In the genomic region with DNA sequence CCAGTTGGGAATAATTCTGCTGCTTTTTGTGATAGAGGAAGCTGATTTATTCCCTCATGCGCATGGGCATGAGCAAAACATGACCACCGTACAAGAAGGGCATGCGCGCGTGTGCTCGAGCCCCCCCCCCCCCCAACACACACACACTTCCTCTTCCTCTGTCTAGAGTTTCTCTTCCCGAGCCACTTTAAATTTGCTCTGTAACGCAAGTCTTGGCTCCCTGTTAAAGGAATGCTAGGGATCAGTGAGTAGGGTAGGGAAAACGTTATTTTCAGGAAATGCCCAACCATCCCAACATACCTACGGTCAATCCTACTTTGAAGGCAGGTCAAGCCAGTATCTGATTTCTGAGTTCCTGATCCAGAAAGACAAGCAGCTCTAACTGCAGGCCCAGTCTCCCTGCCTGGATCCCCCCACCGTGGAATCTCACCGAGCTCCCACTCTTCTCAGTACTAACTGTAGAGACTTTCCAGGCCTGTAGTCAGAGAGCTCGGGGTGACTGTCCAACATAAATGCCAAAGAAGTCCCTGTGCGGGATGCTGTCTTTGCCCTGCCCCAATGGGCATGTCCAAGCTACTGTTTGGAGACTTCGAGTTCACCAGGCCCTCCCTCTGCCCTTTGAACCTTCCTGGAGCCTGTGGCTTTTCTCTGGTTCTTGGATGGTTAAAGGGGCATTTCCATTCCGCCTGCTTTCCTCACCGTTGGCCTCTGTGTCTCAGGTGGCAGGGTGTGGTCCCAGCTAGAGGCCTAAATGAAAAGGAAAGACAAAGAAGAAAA, we compare ENCODE assay signal across 9 mouse cellular contexts. TPM values are rescaled to one million over a fixed set of nuclear protein-coding genes. Genes with fewer than 3 reads are reported as not detected.
DNase-seq lines count a peak whose midpoint lies in the region; ATAC-seq lines count a peak whose summit lies in the region.
"Had no signal": no experiment of that assay in that cellular context is flagged by ENCODE, and none has a peak within 500 bp of the region (broad histone marks: within the 10 kb centered on the region; RNA-seq: fewer than 3 reads in every experiment).

No protein-coding gene starts in this region.

- H3K9me3 ChIP-seq in midbrain, embryonic 11.5 days (ENCODE audit: control insufficient read depth, low read length) = no peaks in the 10 kb centered on the region
- no peaks in the 10 kb centered on the region for H3K9me3 ChIP-seq in midbrain, embryonic 13.5 days
- H3K9me3 ChIP-seq in liver, embryonic 13.5 days (replicated peaks) = no peaks in the 10 kb centered on the region
- H3K9me3 ChIP-seq in heart, embryonic 11.5 days (replicated peaks; ENCODE audit: control insufficient read depth, low read length) = no peaks in the 10 kb centered on the region

- peak; percentile 75 for DNase-seq in midbrain, embryonic 11.5 days (ENCODE audit: low spot score, missing footprints)
- no peak for DNase-seq in liver, embryonic 13.5 days
- DNase-seq in thymus, postnatal 4 days = peak; percentile 38
- no peak for DNase-seq in frontal cortex, postnatal 25 days (ENCODE audit: low spot score in 2 of 2)
- no peak for DNase-seq in cerebellum, adult 11-12 months

- no peak for ATAC-seq in midbrain, embryonic 11.5 days (ENCODE audit: low FRiP score)
- no peak for ATAC-seq in midbrain, embryonic 13.5 days
- peak; percentile 87 for ATAC-seq in inflammation-experienced regulatory T-cells, adult 6 months
- no peak for ATAC-seq in liver, embryonic 13.5 days (ENCODE audit: low read depth)
- no peak for ATAC-seq in heart, embryonic 11.5 days (replicated peaks; ENCODE audit: insufficient number of reproducible peaks, low FRiP score, low TSS enrichment)

- H3K36me3 ChIP-seq in midbrain, embryonic 11.5 days (ENCODE audit: control insufficient read depth, insufficient read depth, low read length) = no peaks in the 10 kb centered on the region
- no peaks in the 10 kb centered on the region for H3K36me3 ChIP-seq in midbrain, embryonic 13.5 days
- H3K36me3 ChIP-seq in liver, embryonic 13.5 days = no peaks in the 10 kb centered on the region
- no peaks in the 10 kb centered on the region for H3K36me3 ChIP-seq in heart, embryonic 11.5 days (ENCODE audit: control insufficient read depth, insufficient read depth, low read length)

- H3K27ac ChIP-seq in midbrain, embryonic 11.5 days (ENCODE audit: low read depth, low read length) = no peak overlapping the region
- no peak overlapping the region for H3K27ac ChIP-seq in midbrain, embryonic 13.5 days
- no peak overlapping the region for H3K27ac ChIP-seq in liver, embryonic 13.5 days
- H3K27ac ChIP-seq in heart, embryonic 11.5 days (ENCODE audit: low read depth, low read length) = no peak overlapping the region

- 82% methylated on average over 17 of the region's 17 CpGs for WGBS in midbrain, embryonic 11.5 days
- 85% methylated on average over 17 of the region's 17 CpGs for WGBS in midbrain, embryonic 13.5 days
- 45% methylated on average over 17 of the region's 17 CpGs for WGBS in liver, embryonic 13.5 days (ENCODE audit: insufficient replicate concordance)
- WGBS in heart, embryonic 11.5 days (ENCODE audit: insufficient replicate concordance) = 80% methylated on average over 17 of the region's 17 CpGs

- H3K4me2 ChIP-seq in midbrain, embryonic 11.5 days = no peak overlapping the region
- no peak overlapping the region for H3K4me2 ChIP-seq in midbrain, embryonic 13.5 days (replicated peaks)
- H3K4me2 ChIP-seq in liver, embryonic 13.5 days = peak overlapping the region; percentile 29
- H3K4me2 ChIP-seq in heart, embryonic 11.5 days = no peak overlapping the region
- H3K4me2 ChIP-seq: lung, embryonic 14.5 days had no signal

- H3K9ac ChIP-seq in midbrain, embryonic 11.5 days (ENCODE audit: low read length) = no peak overlapping the region
- no peak overlapping the region for H3K9ac ChIP-seq in midbrain, embryonic 13.5 days (replicated peaks)
- no peak overlapping the region for H3K9ac ChIP-seq in liver, embryonic 13.5 days
- H3K9ac ChIP-seq in heart, embryonic 11.5 days (ENCODE audit: low read depth, low read length) = no peak overlapping the region
- H3K9ac ChIP-seq: lung, embryonic 14.5 days had no signal

- H3K4me1 ChIP-seq in midbrain, embryonic 11.5 days (ENCODE audit: control insufficient read depth, insufficient read depth, low read length) = no peaks in the 10 kb centered on the region
- no peaks in the 10 kb centered on the region for H3K4me1 ChIP-seq in midbrain, embryonic 13.5 days (replicated peaks)
- peaks cover 4% of the 10 kb centered on the region; the same call in 1 of the 2 replicates for H3K4me1 ChIP-seq in liver, embryonic 13.5 days (replicated peaks)
- no peaks in the 10 kb centered on the region for H3K4me1 ChIP-seq in heart, embryonic 11.5 days (ENCODE audit: control insufficient read depth, insufficient read depth, low read length)

- H3K4me3 ChIP-seq in midbrain, embryonic 11.5 days (ENCODE audit: low read depth, low read length) = no peak overlapping the region
- no peak overlapping the region for H3K4me3 ChIP-seq in midbrain, embryonic 13.5 days (replicated peaks)
- H3K4me3 ChIP-seq in liver, embryonic 13.5 days (replicated peaks) = no peak overlapping the region
- no peak overlapping the region for H3K4me3 ChIP-seq in heart, embryonic 11.5 days (ENCODE audit: low read depth, low read length)

- no peaks in the 10 kb centered on the region for H3K27me3 ChIP-seq in midbrain, embryonic 11.5 days (ENCODE audit: control insufficient read depth, insufficient read depth, low read length)
- no peaks in the 10 kb centered on the region for H3K27me3 ChIP-seq in midbrain, embryonic 13.5 days
- H3K27me3 ChIP-seq in liver, embryonic 13.5 days = no peaks in the 10 kb centered on the region
- no peaks in the 10 kb centered on the region for H3K27me3 ChIP-seq in heart, embryonic 11.5 days (ENCODE audit: control insufficient read depth, insufficient read depth, low read length)

RNA-seq across cellular contexts. Expression of a gene that starts 33.3 kb away (rescaled TPM):
- polyA plus RNA-seq in midbrain, embryonic 11.5 days (2014; fragmentation: Nextera tagmentation; extraction: Ambion mirVana) = 7.1 and 9.0 TPM in 2 replicates
- 2.8 and 3.6 TPM in 2 replicates for polyA plus RNA-seq in midbrain, embryonic 13.5 days (2015; fragmentation: Nextera tagmentation; extraction: Ambion mirVana)
- 1 to 10 TPM; 1.9 to 4.6 (median 2.0) TPM for polyA plus RNA-seq in inflammation-experienced regulatory T-cells, adult 6 months (2017; shearing (Covaris generic))
- polyA plus RNA-seq in liver, embryonic 13.5 days (2015; fragmentation: Nextera tagmentation; extraction: Ambion mirVana) = 0.81 and 2.7 TPM in 2 replicates
- 4.1 and 7.1 TPM in 2 replicates for polyA plus RNA-seq in heart, embryonic 11.5 days (2014; fragmentation: Nextera tagmentation; extraction: Ambion mirVana)

Comparison
In these comparisons a context has a peak if more than half of its experiments do, and no peak if none do; other contexts are left out.
1. DNase-seq: peak in midbrain, embryonic 11.5 days (single experiment) and thymus, postnatal 4 days (single experiment); none in liver, embryonic 13.5 days (single experiment), frontal cortex, postnatal 25 days (0 of 2) and cerebellum, adult 11-12 months (single experiment).